Mouse (Mus musculus): ENCODE measurements at regions not wholly inside any gene's neighbourhood (a gene's known extent, or its start where the extent isn't known, plus 50 kb on each side); places are given as distances from the start of the nearest gene placed in this dataset.
A peak's percentile ranks its signal among the peaks of the same experiment; 100 is the strongest.

DNA sequence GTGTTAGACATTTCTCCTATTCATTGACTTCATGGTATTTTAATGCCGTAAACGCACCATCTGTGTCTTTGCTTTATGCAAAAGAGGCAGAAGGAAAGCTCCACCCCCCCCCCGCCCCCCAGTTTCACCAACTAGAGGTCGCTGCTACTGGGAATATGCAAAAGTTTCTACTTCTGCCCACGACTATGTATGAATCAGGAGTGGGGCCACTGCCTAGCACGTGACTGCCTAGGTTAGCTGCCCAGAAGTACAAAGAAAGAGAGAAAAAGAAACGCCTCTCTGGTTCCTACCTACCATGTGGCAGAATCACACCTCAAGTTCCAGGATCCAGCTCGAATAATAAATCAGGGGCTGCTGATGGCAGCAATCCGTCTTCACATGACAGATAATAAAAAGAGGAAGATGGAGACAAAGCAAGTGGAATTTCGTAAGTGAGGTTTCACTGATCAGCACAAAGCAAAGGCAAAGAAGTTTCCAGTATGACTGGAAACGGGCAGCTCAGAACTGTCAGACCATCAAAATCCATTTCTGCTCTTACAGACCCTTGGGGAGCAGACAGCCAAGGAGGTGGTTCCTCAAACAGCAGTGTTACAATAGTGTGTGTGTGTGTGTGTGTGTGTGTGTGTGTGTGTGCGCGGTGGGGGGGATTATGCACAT is 108.9 kb upstream of the Ppm1h start:
- no peak for DNase-seq

DNA sequence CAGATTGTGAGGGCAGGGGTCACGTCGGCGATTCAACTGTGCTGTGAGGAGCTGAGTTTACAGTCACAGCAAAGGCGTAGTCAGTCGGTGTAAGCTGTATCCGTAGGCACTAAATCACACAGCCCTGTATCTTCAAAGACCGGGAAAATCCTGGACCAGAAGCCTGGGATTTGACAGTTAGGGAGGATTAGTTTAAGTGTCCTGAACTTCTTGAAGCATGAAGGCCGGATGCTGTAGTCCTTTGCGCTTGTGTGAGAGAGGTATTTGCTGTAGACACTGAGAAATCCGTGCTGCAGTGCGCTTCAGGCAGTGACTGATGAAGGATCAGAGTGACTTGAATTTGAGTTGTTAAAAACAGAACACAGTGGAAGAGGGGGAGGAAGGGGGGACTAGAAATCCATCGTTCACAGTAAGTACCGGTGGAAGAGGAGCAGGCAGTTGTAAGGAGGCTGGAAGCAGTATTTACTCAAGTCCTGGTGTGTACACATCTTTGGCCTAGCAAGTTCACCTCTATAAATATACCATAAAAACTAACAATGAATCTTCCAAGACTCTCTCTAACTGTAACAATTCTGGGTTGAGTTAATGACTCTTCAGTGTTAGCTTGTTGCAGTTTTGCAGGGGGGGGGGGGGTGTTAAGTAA is 107.5 kb upstream of the Ppm1h start:
- DNase-seq, result no peak

DNA sequence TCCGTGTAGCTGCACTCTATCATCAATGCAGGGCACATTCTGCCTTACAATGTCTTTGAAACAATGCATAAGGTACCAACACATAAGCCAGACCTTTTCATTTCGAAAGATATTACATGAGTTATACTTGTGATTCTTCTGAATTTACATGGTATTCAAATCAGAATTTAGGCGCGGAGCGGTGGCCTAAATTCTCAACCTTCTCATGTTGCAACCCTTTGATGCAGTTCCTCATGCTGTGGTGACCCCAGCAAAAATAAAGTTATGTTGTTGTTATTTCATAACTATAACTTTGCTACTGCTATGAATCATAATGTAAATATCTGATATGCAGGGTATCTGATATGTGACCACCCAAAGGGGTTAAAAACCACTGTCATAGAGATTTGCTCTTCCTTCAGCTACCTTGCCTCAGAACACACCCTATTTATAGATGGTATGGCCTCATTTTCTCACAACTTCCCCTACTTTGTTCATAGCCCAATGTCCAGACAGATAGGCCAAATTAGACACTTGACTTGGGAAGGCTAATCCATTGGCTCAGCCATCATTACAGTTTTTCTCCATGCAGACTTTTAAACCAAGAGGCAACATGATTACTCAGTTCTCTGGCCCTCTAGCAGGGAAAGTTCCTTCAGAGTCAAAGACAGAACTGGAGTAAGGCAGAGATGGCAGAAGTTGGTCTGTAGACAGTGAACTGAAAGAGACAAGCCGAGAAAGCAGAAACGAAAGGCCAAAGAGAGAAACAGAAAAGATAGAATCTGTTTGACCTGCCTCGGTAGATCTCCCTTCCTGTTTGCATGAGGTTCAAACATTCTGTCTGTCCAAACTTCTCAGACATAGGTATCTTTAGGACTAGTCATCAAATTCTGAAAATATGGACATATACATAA is 102.1 kb upstream of the Ppm1h start:
- no peak for DNase-seq

DNA sequence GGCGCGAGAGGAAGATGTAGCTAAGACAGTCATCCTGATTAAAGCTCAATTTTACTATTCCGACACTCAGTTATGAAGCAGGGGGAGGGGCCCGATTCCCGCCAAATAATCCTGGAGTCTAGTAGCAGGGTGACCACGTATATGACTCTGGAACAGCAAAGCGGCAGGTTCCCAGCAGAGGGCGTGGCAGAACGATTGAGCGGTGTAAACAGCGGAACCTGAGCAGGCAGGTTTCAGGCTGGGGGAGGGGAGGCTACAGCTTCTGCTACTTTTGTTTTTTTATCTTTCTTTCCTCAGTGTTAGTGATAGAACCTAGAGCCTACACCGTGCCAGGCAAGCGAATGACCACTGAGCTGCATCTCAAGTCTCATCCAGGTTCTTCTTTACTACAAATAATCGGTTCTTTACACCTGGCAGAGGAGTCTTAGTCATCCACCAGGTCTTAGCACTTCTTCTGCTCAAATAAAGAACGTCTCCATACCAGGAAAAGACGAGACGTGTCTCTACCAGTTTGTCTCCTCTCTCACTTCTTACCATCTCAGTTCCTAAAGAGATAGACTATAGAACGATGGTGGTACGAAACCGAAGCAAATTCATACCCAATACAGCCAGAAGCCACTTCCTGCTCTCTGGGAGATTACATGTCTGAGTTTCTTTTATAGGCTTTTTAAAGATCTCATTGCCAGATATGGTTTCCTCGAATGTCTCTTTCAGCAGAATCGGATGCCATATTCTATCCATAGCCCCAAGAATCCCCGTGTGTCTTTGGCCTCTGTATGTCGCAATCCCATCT is 100.2 kb upstream of the Ppm1h start:
- peak; percentile 29 for DNase-seq

DNA sequence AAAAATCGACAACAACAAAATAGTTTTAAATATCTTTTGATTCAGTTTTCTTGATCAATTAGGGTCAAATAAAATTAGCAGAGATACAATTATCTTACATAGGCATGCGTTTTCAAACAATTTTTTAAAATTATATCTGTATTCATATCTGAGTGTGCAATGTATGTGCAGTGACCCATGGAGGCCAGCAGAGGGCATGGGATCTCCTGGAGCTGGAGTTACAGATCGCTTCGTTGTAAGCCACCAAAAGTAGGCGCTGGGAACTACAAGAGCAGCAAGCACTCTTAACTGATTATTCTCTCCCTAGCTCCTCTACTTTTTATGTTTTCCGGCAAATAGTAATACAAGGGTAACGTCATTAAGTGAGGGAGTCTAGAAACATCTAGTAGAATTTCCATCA is 97.5 kb upstream of the Ppm1h start:
- no peak for DNase-seq

DNA sequence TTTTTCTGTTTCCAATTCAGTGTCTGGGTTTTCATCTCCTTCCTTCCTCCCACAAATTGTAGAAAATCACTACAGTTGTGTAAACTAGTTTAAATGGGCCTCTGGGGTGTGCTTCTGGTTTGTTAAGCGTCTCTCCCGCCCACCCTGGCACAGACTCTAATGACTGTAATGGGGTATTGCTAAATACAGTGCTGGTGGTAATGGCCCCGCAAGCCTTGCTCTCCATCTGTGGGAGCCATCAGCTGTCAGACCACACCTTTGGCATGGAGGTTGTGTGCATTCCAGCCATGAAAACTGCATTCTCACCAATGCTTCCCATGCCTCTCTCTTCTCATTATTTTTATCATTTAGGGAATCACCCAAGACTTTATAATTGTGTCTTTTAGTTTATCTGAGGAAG is 91.0 kb upstream of the Ppm1h start:
- DNase-seq, result no peak

DNA sequence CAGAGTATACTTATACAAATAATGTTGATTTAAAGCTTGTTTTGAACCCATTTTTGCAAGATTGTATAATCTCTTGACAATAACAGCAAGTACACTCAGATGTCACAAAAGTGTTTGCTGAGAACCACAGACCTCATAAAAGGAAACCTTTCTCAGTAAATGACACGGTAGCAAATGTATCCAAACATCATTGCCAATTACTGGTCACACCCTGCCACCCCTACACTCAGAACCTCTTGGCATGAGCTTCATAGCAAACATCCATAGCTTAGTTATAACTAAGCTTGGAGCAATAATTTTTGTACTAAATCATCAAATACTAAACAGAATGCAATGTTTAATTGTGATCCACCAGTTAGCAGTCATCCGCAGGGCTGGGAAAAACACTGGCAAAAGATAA is 79.1 kb upstream of the Ppm1h start:
- DNase-seq, result no peak

DNA sequence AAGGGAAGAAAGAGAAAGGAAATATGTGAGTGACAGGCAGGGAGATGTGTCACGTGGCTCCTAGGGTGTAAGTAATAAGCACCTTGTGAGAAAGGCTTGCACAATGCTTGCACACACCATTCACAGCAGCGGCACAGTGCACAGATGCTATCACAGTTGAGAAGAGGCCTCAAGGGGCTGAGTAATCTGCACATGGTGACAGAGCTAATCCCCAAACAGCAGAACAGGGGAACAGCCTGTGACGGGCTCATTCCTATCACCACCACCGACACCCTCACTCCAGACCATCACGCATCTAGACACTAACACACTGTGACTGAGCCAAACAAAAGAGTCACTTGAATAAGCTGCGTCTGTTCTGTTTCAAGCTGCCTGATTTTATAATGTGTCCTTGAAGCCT is 76.2 kb upstream of the Ppm1h start:
- peak; percentile 5 for DNase-seq

DNA sequence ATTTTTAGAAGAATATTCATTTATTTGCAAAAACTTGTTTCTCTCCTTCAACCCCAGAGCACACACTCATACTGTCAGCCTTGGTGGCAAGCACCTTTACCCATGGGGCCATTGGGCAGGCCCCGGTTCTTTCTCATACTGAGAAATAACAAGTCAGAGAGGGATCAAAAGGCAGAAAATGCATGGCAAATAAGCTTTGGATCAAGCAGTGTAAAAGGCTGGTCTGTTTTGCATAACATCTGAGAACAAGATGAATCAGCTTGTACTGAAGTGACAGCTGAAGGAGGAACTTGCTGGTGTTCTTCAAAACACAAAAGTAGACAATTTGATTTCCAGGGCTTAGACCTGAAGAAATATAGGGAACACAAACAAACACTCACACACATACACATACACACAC is 74.6 kb upstream of the Ppm1h start:
- no peak for DNase-seq

DNA sequence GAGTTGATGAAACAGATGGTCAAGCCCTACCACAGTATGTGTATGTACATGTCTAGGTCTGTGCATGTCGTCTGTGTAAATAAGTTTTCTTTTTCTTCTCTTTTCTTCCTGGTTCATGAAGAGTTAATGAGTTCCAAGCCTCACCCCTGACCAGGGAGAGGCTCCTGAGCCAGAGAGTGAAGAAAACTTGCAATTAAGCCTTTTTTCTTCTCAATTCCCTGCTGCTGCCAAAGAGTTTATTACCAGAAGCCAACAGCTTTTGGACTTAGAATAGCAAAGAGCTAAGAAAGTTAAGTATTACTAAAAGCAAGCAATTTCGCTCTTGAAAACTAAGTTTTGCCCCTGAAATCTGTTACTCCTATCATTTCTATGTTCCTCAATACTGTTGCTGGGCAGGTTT is 65.3 kb upstream of the Ppm1h start:
- no peak for DNase-seq

DNA sequence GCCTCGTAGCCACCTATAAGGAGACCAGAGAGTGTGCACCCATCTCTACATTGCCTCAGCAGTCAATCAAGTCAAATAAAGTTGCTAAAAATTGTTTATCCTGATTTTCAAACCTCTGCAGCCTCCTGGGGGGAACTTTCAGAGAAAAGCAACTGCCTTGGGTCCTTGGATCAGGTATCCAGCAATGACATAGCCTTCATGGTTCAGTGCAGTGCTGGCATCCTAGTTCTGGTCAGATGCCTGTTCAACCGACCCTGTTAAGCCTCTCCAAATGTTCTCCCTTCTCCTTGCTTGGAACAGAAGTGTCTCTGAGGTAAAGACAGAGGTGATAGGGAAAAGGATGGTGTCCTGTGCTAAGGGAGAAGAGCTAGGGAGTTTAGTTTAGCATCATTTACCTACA is 64.7 kb upstream of the Ppm1h start:
- no peak for DNase-seq

DNA sequence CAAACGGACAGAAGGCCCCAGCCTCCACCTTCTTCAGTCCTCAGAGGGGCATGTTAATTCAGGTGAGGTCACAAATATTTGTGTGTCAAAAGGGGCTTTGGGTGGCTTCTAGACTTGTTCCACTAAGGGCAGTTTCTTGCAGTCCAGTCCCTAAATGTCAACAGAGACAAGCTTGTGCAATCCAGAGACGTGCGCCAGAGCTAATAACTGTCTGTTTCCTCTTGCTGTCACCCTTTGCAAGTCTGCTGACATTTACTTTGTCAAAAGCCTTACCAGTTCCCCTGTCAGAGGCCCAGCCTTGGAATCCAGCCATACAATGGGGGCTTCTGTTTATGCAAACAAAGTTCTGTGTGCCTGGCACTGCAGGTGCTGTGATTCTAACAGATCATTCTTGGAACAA is 63.8 kb upstream of the Ppm1h start:
- DNase-seq, result peak; percentile 35

DNA sequence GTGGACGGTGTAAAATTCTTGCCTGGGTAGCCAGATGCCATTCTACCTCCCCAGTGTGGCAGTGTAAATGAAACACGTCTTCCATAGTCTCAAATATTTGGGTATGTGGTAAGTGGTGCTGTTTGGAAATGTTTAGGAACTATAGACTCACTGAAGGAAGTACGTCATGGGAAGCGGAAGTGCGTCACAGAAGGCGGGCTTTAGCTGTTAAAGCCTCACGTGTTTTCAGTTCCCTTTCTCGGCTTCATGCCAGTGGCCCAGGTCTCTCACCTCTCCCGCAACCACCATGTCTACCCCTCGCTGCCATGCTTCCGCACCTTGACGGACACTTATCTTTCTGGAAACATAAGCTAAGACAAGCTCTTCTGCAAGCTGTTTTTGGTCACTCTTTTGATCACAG is 62.9 kb upstream of the Ppm1h start:
- DNase-seq, result no peak

DNA sequence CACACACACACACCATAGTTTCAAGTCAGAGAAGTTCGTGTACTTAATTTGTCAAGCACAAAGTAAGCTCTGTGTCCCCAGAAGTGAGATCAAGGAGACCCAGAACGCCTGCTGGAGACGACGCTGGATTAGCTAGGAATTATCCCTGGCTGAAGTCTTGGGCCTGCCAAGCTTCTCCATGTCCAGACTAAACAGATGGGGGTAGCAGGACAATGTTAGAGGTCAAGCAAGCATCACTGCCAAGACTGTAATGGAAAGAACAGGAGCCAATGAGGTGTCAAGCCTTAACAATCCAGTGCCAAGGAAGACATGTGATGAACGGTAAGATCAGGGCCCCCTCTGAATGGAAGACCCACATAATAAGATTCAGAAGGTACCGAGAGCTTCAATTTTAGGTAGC is 62.2 kb upstream of the Ppm1h start:
- DNase-seq, result no peak

DNA sequence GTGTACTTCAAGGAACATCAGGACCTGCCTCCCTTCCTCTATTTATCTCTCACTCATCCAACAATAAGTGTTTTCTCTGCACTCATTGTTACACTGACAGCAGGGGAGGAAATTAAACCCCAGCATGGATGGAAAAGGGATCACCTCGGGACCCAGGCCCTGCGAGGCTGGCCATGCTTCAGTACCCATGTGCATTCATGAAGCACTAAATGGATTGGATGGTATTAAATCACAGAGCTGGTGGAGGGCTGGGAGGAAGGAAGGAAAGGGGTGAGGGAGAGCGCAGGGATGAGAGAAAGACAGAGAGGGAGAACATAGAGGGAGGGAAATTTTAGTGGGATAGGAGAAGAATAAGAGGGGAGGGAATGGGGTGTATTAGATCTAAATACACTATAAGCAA is 59.7 kb upstream of the Ppm1h start:
- no peak for DNase-seq

DNA sequence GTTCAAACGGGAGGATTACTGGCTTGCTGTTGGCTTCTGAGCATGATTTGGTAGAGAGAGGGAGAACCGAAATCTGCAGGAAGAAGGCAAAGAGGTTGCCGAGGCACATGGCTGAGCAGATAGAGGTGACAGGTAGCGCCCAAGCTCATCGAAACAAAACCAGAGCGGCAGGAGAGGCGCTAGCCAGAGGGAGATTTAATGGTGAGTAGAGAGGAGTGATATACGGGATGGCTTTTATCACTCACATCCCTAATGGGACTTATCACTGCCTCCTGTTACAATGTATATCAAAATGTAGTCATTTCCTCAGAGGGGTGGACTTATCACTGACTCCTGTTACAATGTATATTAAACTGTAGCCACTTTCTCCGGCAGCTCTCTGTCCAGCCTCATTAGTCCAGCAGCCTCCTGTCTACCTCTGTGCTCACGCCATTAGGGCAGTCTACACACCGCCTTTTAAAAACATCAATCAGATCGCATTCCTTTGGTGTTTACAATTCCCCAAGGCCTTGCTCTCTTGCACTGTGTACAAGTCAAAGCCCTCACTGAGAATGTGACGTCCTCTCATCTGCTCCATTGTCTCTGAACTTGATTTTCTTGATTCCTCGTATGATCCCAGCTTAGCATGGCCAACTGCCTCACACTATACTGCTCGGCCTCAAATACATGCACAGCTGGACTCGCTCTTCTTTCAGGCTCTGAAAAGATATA is 59.0 kb upstream of the Ppm1h start:
- no peak for DNase-seq
